Mouse (Mus musculus): ENCODE results near the gene Mul1. TPM values are rescaled to one million over a fixed set of nuclear protein-coding genes. Genes with fewer than 3 reads are reported as not detected.
A peak's percentile ranks its signal among the peaks of the same experiment; 100 is the strongest.

Mul1 gene
- polyA plus RNA-seq (2012), result 1.3 and 1.5 TPM in 2 replicates

GRCm38 (mm10) chr4:138434347-138435316, at the start of gene Mul1:
TSS of gene Mul1 (plus strand) at chr4:138434671.
- Histone ChIP-seq H3K36me3 (ENCODE audit: control insufficient read depth) (peaks cover 38% of the 10 kb centered on the region), H3K9me3 (ENCODE audit: control insufficient read depth, low read length) (no peaks in the 10 kb centered on the region), H3K4me3 (replicated peaks) (peak within 1 kb of the TSS; percentile 83), H3K4me1 (ENCODE audit: control insufficient read depth) (peaks cover 23% of the 10 kb centered on the region), H3K27me3 (ENCODE audit: control insufficient read depth) (peaks cover 13% of the 10 kb centered on the region)
- TF ChIP-seq TAL1 (IDR thresholded peaks at IDR 0.05; ENCODE audit: low read length) (no peak), GATA1 (IDR thresholded peaks at IDR 0.05; ENCODE audit: low read length) (no peak)

GRCm38 (mm10) chr4:138393703-138394102, 40.8 kb upstream of the Mul1 start:
- Histone ChIP-seq H3K4me1 (ENCODE audit: control insufficient read depth) (no peaks in the 10 kb centered on the region), H3K4me3 (replicated peaks) (no peak overlapping the region), H3K9me3 (ENCODE audit: control insufficient read depth, low read length) (no peaks in the 10 kb centered on the region; the same call in 1 of the 2 replicates), H3K27me3 (ENCODE audit: control insufficient read depth) (peaks cover 54% of the 10 kb centered on the region), H3K36me3 (ENCODE audit: control insufficient read depth) (no peaks in the 10 kb centered on the region)
- TF ChIP-seq GATA1 (IDR thresholded peaks at IDR 0.05; ENCODE audit: low read length) (no peak), TAL1 (IDR thresholded peaks at IDR 0.05; ENCODE audit: low read length) (no peak)

- Histone ChIP-seq H3K27me3 (ENCODE audit: control insufficient read depth) (peaks cover 54% of the 10 kb centered on the region), H3K36me3 (ENCODE audit: control insufficient read depth) (no peaks in the 10 kb centered on the region), H3K4me1 (ENCODE audit: control insufficient read depth) (no peaks in the 10 kb centered on the region), H3K9me3 (ENCODE audit: control insufficient read depth, low read length) (no peaks in the 10 kb centered on the region; the same call in 1 of the 2 replicates), H3K4me3 (replicated peaks) (no peak overlapping the region)
- TF ChIP-seq GATA1 (IDR thresholded peaks at IDR 0.05; ENCODE audit: low read length) (no peak), TAL1 (IDR thresholded peaks at IDR 0.05; ENCODE audit: low read length) (no peak)
These were observed 39.1 kb upstream of the Mul1 start for GRCm38 (mm10) chr4:138395087-138395970.

- Histone ChIP-seq H3K9me3 (ENCODE audit: control insufficient read depth, low read length) (no peaks in the 10 kb centered on the region; the same call in 1 of the 2 replicates), H3K36me3 (ENCODE audit: control insufficient read depth) (no peaks in the 10 kb centered on the region), H3K27me3 (ENCODE audit: control insufficient read depth) (peaks cover 54% of the 10 kb centered on the region), H3K4me3 (replicated peaks) (no peak within 1 kb of the TSS), H3K4me1 (ENCODE audit: control insufficient read depth) (no peaks in the 10 kb centered on the region)
- TF ChIP-seq TAL1 (IDR thresholded peaks at IDR 0.05; ENCODE audit: low read length) (no peak), GATA1 (IDR thresholded peaks at IDR 0.05; ENCODE audit: low read length) (no peak)
These were observed 38.4 kb upstream of the Mul1 start, which contains the start of gene Fam43b for GRCm38 (mm10) chr4:138395971-138396645. TSS of gene Fam43b (minus strand) at chr4:138396528.

- peaks cover 54% of the 10 kb centered on the region for H3K27me3 ChIP-seq (ENCODE audit: control insufficient read depth)
These were observed 37.8 kb upstream of the Mul1 start for GRCm38 (mm10) chr4:138396711-138397110.

GRCm38 (mm10) chr4:138404806-138405205, 29.7 kb upstream of the Mul1 start:
- Histone ChIP-seq H3K36me3 (ENCODE audit: control insufficient read depth) (no peaks in the 10 kb centered on the region), H3K4me1 (ENCODE audit: control insufficient read depth) (no peaks in the 10 kb centered on the region), H3K27me3 (ENCODE audit: control insufficient read depth) (peaks cover 3% of the 10 kb centered on the region; the same call in 1 of the 2 replicates), H3K9me3 (ENCODE audit: control insufficient read depth, low read length) (no peaks in the 10 kb centered on the region), H3K4me3 (replicated peaks) (no peak overlapping the region)
- TF ChIP-seq TAL1 (IDR thresholded peaks at IDR 0.05; ENCODE audit: low read length) (no peak), GATA1 (IDR thresholded peaks at IDR 0.05; ENCODE audit: low read length) (no peak)

More at GRCm38 (mm10) chr4:138396711-138397110, 37.8 kb upstream of the Mul1 start:
- H3K4me1 ChIP-seq (ENCODE audit: control insufficient read depth), result no peaks in the 10 kb centered on the region
- TF ChIP-seq GATA1 (IDR thresholded peaks at IDR 0.05; ENCODE audit: low read length) (no peak), TAL1 (IDR thresholded peaks at IDR 0.05; ENCODE audit: low read length) (no peak)
- H3K9me3 ChIP-seq (ENCODE audit: control insufficient read depth, low read length), result no peaks in the 10 kb centered on the region; the same call in 1 of the 2 replicates
- H3K4me3 ChIP-seq (replicated peaks), result no peak overlapping the region
- H3K36me3 ChIP-seq (ENCODE audit: control insufficient read depth), result no peaks in the 10 kb centered on the region

- Histone ChIP-seq H3K4me3 (replicated peaks) (no peak overlapping the region), H3K27me3 (ENCODE audit: control insufficient read depth) (peaks cover 6% of the 10 kb centered on the region; the same call in 1 of the 2 replicates), H3K4me1 (ENCODE audit: control insufficient read depth) (no peaks in the 10 kb centered on the region), H3K36me3 (ENCODE audit: control insufficient read depth) (no peaks in the 10 kb centered on the region), H3K9me3 (ENCODE audit: control insufficient read depth, low read length) (no peaks in the 10 kb centered on the region)
- no peak for TF ChIP-seq TAL1 (IDR thresholded peaks at IDR 0.05; ENCODE audit: low read length)
- TF ChIP-seq GATA1 (IDR thresholded peaks at IDR 0.05; ENCODE audit: low read length), result no peak
These were observed 26.8 kb upstream of the Mul1 start for GRCm38 (mm10) chr4:138407479-138408194.

- H3K4me1 ChIP-seq (ENCODE audit: control insufficient read depth), result no peaks in the 10 kb centered on the region
- H3K9me3 ChIP-seq (ENCODE audit: control insufficient read depth, low read length), result no peaks in the 10 kb centered on the region
- no peak overlapping the region for H3K4me3 ChIP-seq (replicated peaks)
- H3K36me3 ChIP-seq (ENCODE audit: control insufficient read depth), result no peaks in the 10 kb centered on the region
- TF ChIP-seq GATA1 (IDR thresholded peaks at IDR 0.05; ENCODE audit: low read length) (no peak), TAL1 (IDR thresholded peaks at IDR 0.05; ENCODE audit: low read length) (no peak)
- H3K27me3 ChIP-seq (ENCODE audit: control insufficient read depth), result peaks cover 17% of the 10 kb centered on the region; the same call in 1 of the 2 replicates
These were observed 23.5 kb upstream of the Mul1 start for GRCm38 (mm10) chr4:138411011-138411410.
